Mouse (Mus musculus) heart, postnatal 0 days (tissue): ENCODE results near the gene Klhdc4.

ENCODE experiments used
- CTCF ChIP-seq: IDR thresholded peaks from 2 replicates; pipeline ENCODE4 v1.5.1; 2016; ENCODE audit warnings: antibody characterized with exemption, control low read depth, low read depth
- EP300 ChIP-seq: IDR thresholded peaks from 2 replicates; pipeline ENCODE4 v1.6.1; 2016; ENCODE audit warnings: antibody characterized with exemption, low read depth

GRCm38 (mm10) chr8:121751407-121751806 lies 78.0 kb downstream of the Klhdc4 start:
- peak; percentile 98 for TF ChIP-seq CTCF
- no peak for TF ChIP-seq EP300
